Mouse (Mus musculus): ENCODE data around the gene Rasal3. TPM values are rescaled to one million over a fixed set of nuclear protein-coding genes. Genes with fewer than 3 reads are reported as not detected.

The Rasal3 gene
- total RNA-seq (2014; rRNA removed) (0.81 and 0.83 TPM in 2 replicates), polyA plus RNA-seq (2012; rRNA removed) (1.2 and 1.6 TPM in 2 replicates)

DNA sequence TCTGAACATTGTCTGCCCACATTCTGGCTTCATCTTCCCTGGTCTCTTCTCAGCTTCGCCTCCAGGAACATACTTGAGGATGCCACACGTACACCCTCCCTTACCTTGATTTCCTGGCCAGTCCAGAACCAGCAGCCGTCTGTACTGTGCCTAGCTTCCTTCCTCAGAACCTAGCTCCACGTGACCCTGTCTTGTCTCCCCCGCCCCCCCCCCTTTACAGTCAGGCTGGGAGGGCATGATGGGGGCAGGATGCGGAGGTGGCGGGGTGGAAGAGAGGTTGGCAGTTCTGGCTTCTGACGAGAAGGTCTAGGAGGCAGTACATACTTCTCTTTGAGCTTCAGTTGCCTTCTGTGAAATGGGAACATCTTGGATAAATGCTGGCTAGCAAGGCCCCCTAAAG lies at the start of gene Rasal3:
TSS of gene Rasal3 (minus strand) at position 167 of the 400 bp plus-strand sequence.
- H3K36me3 ChIP-seq (ENCODE audit: control insufficient read depth, insufficient read depth, low read length), result no peaks in the 10 kb centered on the region
- 82% methylated on average over 8 of the region's 8 CpGs for WGBS
- peak within 1 kb of the TSS; percentile 37 for H3K4me3 ChIP-seq (ENCODE audit: insufficient read depth, low read depth, low read length)
- DNase-seq (ENCODE audit: extremely low read depth, low read depth, low spot score), result no peak
- H3K4me1 ChIP-seq (ENCODE audit: control insufficient read depth, insufficient read depth, low read length), result no peaks in the 10 kb centered on the region
- no peaks in the 10 kb centered on the region for H3K79me2 ChIP-seq (ENCODE audit: control insufficient read depth, insufficient read depth, low read length)
- no peak for TF ChIP-seq CTCF (IDR thresholded peaks at IDR 0.05; ENCODE audit: low read depth, low read length)
- no peak for TF ChIP-seq POLR2A (IDR thresholded peaks at IDR 0.05; ENCODE audit: extremely low read depth, insufficient read depth, low read length)
- H3K9ac ChIP-seq (ENCODE audit: low read depth, low read length), result peak within 1 kb of the TSS; percentile 21; the same call in 1 of the 2 replicates
- H3K27me3 ChIP-seq (ENCODE audit: control insufficient read depth, insufficient read depth, low read length), result no peaks in the 10 kb centered on the region
- H3K27ac ChIP-seq (replicated peaks; ENCODE audit: insufficient read depth, low read depth, low read length), result no peak within 1 kb of the TSS

GRCm38 (mm10) chr17:32452482-32452881 lies 49.1 kb upstream of the Rasal3 start, which contains the start of gene Cyp4f39:
Gene Cyp4f39 (plus strand): TSS chr17:32452723.
- 18% methylated on average over 19 of the region's 19 CpGs for WGBS
- Histone ChIP-seq H3K27me3 (ENCODE audit: control insufficient read depth, insufficient read depth, low read length) (no peaks in the 10 kb centered on the region), H3K79me2 (ENCODE audit: control insufficient read depth, insufficient read depth, low read length) (no peaks in the 10 kb centered on the region), H3K36me3 (ENCODE audit: control insufficient read depth, insufficient read depth, low read length) (no peaks in the 10 kb centered on the region), H3K9ac (ENCODE audit: low read depth, low read length) (no peak within 1 kb of the TSS), H3K27ac (replicated peaks; ENCODE audit: insufficient read depth, low read depth, low read length) (no peak within 1 kb of the TSS), H3K4me3 (ENCODE audit: insufficient read depth, low read depth, low read length) (no peak within 1 kb of the TSS), H3K4me1 (ENCODE audit: control insufficient read depth, insufficient read depth, low read length) (no peaks in the 10 kb centered on the region)
- no peak for DNase-seq (ENCODE audit: extremely low read depth, low read depth, low spot score)
- TF ChIP-seq POLR2A (IDR thresholded peaks at IDR 0.05; ENCODE audit: extremely low read depth, insufficient read depth, low read length), result no peak
- no peak for TF ChIP-seq CTCF (IDR thresholded peaks at IDR 0.05; ENCODE audit: low read depth, low read length)

DNA sequence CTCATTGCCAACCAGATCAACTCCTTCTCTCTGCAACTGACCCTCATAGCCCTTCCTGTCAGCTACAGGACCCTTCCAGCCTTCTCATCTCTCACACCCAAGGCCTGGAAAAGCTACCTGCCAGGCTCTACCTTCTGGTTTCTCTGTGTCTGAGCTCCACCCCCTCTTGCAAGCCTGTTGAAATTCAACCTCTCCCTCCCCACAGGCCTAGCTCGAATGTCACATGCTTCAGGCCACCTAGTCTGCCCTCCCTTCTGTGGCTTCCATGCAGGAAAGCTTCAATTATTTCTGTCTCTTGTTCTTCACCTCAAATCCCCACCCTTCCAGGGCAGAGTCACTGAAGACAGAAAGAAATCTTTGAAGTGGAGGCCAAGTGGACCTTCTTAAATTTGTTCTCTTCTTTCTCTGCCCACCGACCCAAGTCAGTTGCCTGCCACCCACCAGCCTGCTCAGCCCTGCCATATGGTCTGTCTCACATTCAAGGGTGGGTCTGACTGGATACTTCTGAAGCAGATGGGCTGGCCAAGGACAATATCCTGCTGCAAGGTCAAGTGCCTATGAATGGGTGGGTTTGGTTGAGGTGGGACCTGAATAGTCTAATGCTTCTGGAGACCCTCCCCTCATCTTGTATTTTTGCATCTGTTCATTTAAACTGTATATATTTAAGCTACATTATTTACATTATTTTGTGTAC lies 47.6 kb upstream of the Rasal3 start:
- no peaks in the 10 kb centered on the region for H3K27me3 ChIP-seq (ENCODE audit: control insufficient read depth, insufficient read depth, low read length)
- no peak for TF ChIP-seq POLR2A (IDR thresholded peaks at IDR 0.05; ENCODE audit: extremely low read depth, insufficient read depth, low read length)
- no peak for TF ChIP-seq CTCF (IDR thresholded peaks at IDR 0.05; ENCODE audit: low read depth, low read length)
- no peaks in the 10 kb centered on the region for H3K4me1 ChIP-seq (ENCODE audit: control insufficient read depth, insufficient read depth, low read length)
- no peak for DNase-seq (ENCODE audit: extremely low read depth, low read depth, low spot score)
- WGBS, result 37% methylated on average over 2 of the region's 2 CpGs
- no peaks in the 10 kb centered on the region for H3K79me2 ChIP-seq (ENCODE audit: control insufficient read depth, insufficient read depth, low read length)
- H3K27ac ChIP-seq (replicated peaks; ENCODE audit: insufficient read depth, low read depth, low read length), result no peak overlapping the region
- H3K9ac ChIP-seq (ENCODE audit: low read depth, low read length), result no peak overlapping the region
- no peaks in the 10 kb centered on the region for H3K36me3 ChIP-seq (ENCODE audit: control insufficient read depth, insufficient read depth, low read length)
- no peak overlapping the region for H3K4me3 ChIP-seq (ENCODE audit: insufficient read depth, low read depth, low read length)

DNA sequence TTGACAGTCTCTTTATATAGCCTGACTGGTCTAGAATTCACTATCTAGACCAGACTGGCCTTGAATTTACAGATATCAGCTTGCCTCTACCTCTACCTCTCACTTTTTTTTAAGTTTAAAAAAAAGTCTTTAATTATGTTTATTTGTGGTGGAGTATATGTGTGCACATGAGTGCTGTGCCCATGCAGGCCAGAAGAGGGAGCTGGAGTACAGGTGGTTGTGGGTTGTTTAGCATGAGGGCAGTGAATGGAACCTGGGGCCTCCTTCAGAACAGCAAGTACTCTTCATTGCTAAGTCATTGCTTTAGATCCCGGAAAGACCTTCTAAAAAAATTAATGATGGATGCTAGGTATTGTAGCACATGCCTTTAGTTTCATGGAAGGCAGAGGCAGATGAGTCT lies 45.7 kb upstream of the Rasal3 start:
- Histone ChIP-seq H3K36me3 (ENCODE audit: control insufficient read depth, insufficient read depth, low read length) (no peaks in the 10 kb centered on the region), H3K4me3 (ENCODE audit: insufficient read depth, low read depth, low read length) (no peak overlapping the region), H3K79me2 (ENCODE audit: control insufficient read depth, insufficient read depth, low read length) (no peaks in the 10 kb centered on the region), H3K4me1 (ENCODE audit: control insufficient read depth, insufficient read depth, low read length) (peaks cover 2% of the 10 kb centered on the region; the same call in 1 of the 2 replicates), H3K27ac (replicated peaks; ENCODE audit: insufficient read depth, low read depth, low read length) (no peak overlapping the region), H3K9ac (ENCODE audit: low read depth, low read length) (no peak overlapping the region), H3K27me3 (ENCODE audit: control insufficient read depth, insufficient read depth, low read length) (no peaks in the 10 kb centered on the region)
- 100% methylated on average over 1 of the region's 1 CpGs for WGBS
- peak; percentile 5; the same call in 1 of the 2 replicates for TF ChIP-seq CTCF (IDR thresholded peaks at IDR 0.05; ENCODE audit: low read depth, low read length)
- TF ChIP-seq POLR2A (IDR thresholded peaks at IDR 0.05; ENCODE audit: extremely low read depth, insufficient read depth, low read length), result no peak
- no peak for DNase-seq (ENCODE audit: extremely low read depth, low read depth, low spot score)

GRCm38 (mm10) chr17:32447195-32447594 lies 43.8 kb upstream of the Rasal3 start:
- TF ChIP-seq POLR2A (IDR thresholded peaks at IDR 0.05; ENCODE audit: extremely low read depth, insufficient read depth, low read length), result no peak
- TF ChIP-seq CTCF (IDR thresholded peaks at IDR 0.05; ENCODE audit: low read depth, low read length), result no peak
- H3K4me1 ChIP-seq (ENCODE audit: control insufficient read depth, insufficient read depth, low read length), result peaks cover 2% of the 10 kb centered on the region; the same call in 1 of the 2 replicates
- no peaks in the 10 kb centered on the region for H3K36me3 ChIP-seq (ENCODE audit: control insufficient read depth, insufficient read depth, low read length)
- no peak overlapping the region for H3K4me3 ChIP-seq (ENCODE audit: insufficient read depth, low read depth, low read length)
- no peaks in the 10 kb centered on the region for H3K79me2 ChIP-seq (ENCODE audit: control insufficient read depth, insufficient read depth, low read length)
- DNase-seq (ENCODE audit: extremely low read depth, low read depth, low spot score), result no peak
- H3K27me3 ChIP-seq (ENCODE audit: control insufficient read depth, insufficient read depth, low read length), result no peaks in the 10 kb centered on the region
- H3K27ac ChIP-seq (replicated peaks; ENCODE audit: insufficient read depth, low read depth, low read length), result no peak overlapping the region
- no peak overlapping the region for H3K9ac ChIP-seq (ENCODE audit: low read depth, low read length)

DNA sequence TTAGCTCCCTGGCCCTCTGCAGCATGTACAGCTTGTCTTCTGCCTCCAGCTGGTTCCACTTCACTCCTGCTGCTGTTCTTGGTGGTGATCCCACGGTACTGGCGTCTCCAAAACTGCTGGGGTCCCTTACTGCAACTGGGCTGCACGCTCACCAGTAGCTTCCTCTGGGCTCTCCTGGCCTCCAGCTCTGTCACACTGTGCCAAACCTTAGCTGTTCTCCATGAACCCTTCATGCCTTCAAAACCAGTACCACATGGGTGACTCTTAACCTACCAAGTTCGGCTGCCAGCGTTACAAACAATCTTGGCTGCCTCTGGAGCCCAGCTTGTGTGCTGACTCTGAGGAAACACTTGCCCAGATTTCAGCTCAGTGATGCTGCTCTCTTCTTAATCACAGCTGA lies 41.6 kb upstream of the Rasal3 start:
- Histone ChIP-seq H3K27me3 (ENCODE audit: control insufficient read depth, insufficient read depth, low read length) (no peaks in the 10 kb centered on the region), H3K4me1 (ENCODE audit: control insufficient read depth, insufficient read depth, low read length) (peaks cover 2% of the 10 kb centered on the region; the same call in 1 of the 2 replicates), H3K79me2 (ENCODE audit: control insufficient read depth, insufficient read depth, low read length) (no peaks in the 10 kb centered on the region), H3K36me3 (ENCODE audit: control insufficient read depth, insufficient read depth, low read length) (no peaks in the 10 kb centered on the region), H3K4me3 (ENCODE audit: insufficient read depth, low read depth, low read length) (no peak overlapping the region), H3K27ac (replicated peaks; ENCODE audit: insufficient read depth, low read depth, low read length) (no peak overlapping the region), H3K9ac (ENCODE audit: low read depth, low read length) (no peak overlapping the region)
- no peak for TF ChIP-seq POLR2A (IDR thresholded peaks at IDR 0.05; ENCODE audit: extremely low read depth, insufficient read depth, low read length)
- TF ChIP-seq CTCF (IDR thresholded peaks at IDR 0.05; ENCODE audit: low read depth, low read length), result no peak
- 41% methylated on average over 5 of the region's 5 CpGs for WGBS
- DNase-seq (ENCODE audit: extremely low read depth, low read depth, low spot score), result peak; percentile 87

All from liver, adult 2 months (tissue).